In genomic region chr3:42589516-42589915, GRCm38 (mm10) we compare ENCODE assay signal across 17 mouse cellular contexts.
"Had no signal": no experiment of that assay in that cellular context is flagged by ENCODE, and none has a peak within 500 bp of the region (broad histone marks: within the 10 kb centered on the region; RNA-seq: fewer than 3 reads in every experiment).

No protein-coding gene starts in this region.

- H3K9ac ChIP-seq: liver, embryonic 13.5 days; neural tube, embryonic 12.5 days; neural tube, embryonic 15.5 days had no signal

- H3K27ac ChIP-seq: kidney, postnatal 0 days; layer of hippocampus, adult 2 months; left cerebral cortex, adult 2 months; liver, embryonic 13.5 days; neural tube, embryonic 12.5 days; neural tube, embryonic 15.5 days had no signal

- H3K4me2 ChIP-seq: liver, embryonic 13.5 days; midbrain, embryonic 11.5 days; neural tube, embryonic 12.5 days; neural tube, embryonic 15.5 days had no signal

- H3K36me3 ChIP-seq: liver, embryonic 13.5 days; neural tube, embryonic 12.5 days; neural tube, embryonic 15.5 days had no signal

- H3K27me3 ChIP-seq: liver, embryonic 13.5 days; neural tube, embryonic 12.5 days; neural tube, embryonic 15.5 days had no signal

- H3K4me3 ChIP-seq: layer of hippocampus, adult 2 months; left cerebral cortex, adult 2 months; liver, embryonic 13.5 days; neural tube, embryonic 12.5 days; neural tube, embryonic 15.5 days had no signal

- H3K4me1 ChIP-seq: liver, embryonic 13.5 days; neural tube, embryonic 12.5 days; neural tube, embryonic 15.5 days had no signal

- DNase-seq: kidney, adult 9 months; kidney, postnatal 25 days; layer of hippocampus, postnatal 36 days; liver, embryonic 13.5 days; lung, adult 2 months; lung, postnatal 14 days; lung, postnatal 4 days; midbrain, embryonic 14.5 days; right cerebral cortex, adult 18-20 months; thymus, adult 18-20 months; thymus, postnatal 36 days had no signal

- H3K9me3 ChIP-seq: liver, embryonic 13.5 days; neural tube, embryonic 12.5 days; neural tube, embryonic 15.5 days had no signal
